29 mouse cellular contexts compared by ENCODE assay signal in genomic region chr2:154044743-154045142, GRCm38 (mm10). TPM values are rescaled to one million over a fixed set of nuclear protein-coding genes. Genes with fewer than 3 reads are reported as not detected.
DNase-seq lines count a peak whose midpoint lies in the region; ATAC-seq and TF ChIP-seq lines count a peak whose summit lies in the region.
"Had no signal": no experiment of that assay in that cellular context is flagged by ENCODE, and none has a peak within 500 bp of the region (broad histone marks: within the 10 kb centered on the region; RNA-seq: fewer than 3 reads in every experiment).

No protein-coding gene starts in this region.

- no peak overlapping the region for H3K27ac ChIP-seq in heart, embryonic 12.5 days (ENCODE audit: poor library complexity, severe bottlenecking)
- H3K27ac ChIP-seq in CH12.LX (ENCODE audit: insufficient read depth, low read depth): no peak overlapping the region
- H3K27ac ChIP-seq: embryonic facial prominence, embryonic 10.5 days; embryonic facial prominence, embryonic 12.5 days; forebrain, embryonic 13.5 days; forebrain, embryonic 15.5 days had no signal

- H3K4me3 ChIP-seq in heart, embryonic 12.5 days: no peak overlapping the region
- H3K4me3 ChIP-seq in CH12.LX (replicated peaks in 1 of 3; ENCODE audit: low read depth in 2 of 3, low read length in 2 of 3, poor library complexity in 1 of 3): no peak overlapping the region
- H3K4me3 ChIP-seq: embryonic facial prominence, embryonic 10.5 days; embryonic facial prominence, embryonic 12.5 days; forebrain, embryonic 13.5 days; forebrain, embryonic 15.5 days had no signal

- no peak for TF ChIP-seq CTCF in CH12.LX (conservative IDR thresholded peaks at IDR 0.05 in 1 of 2, IDR thresholded peaks at IDR 0.05 in 1 of 2; ENCODE audit: low read depth in 2 of 2, low read length in 2 of 2)

- H3K36me3 ChIP-seq in heart, embryonic 12.5 days: no peaks in the 10 kb centered on the region
- H3K36me3 ChIP-seq in CH12.LX (replicated peaks in 1 of 2; ENCODE audit: control insufficient read depth in 1 of 2, insufficient read depth in 1 of 2, low read length in 1 of 2): no peaks in the 10 kb centered on the region
- H3K36me3 ChIP-seq: embryonic facial prominence, embryonic 10.5 days; embryonic facial prominence, embryonic 12.5 days; forebrain, embryonic 15.5 days had no signal

- WGBS in heart, embryonic 12.5 days: 69% methylated on average over 3 of the region's 3 CpGs

- DNase-seq in heart, adult 11 months: peak; percentile 90
- DNase-seq in 416B (ENCODE audit: low read depth): peak; percentile 24
- DNase-seq in CH12.LX (ENCODE audit: extremely low read depth): peak; percentile 21
- no peak for DNase-seq in left cerebral cortex, adult 18-20 months (ENCODE audit: low spot score in 2 of 2)
- no peak for DNase-seq in left cerebral cortex, adult 11 months (ENCODE audit: low spot score)
- DNase-seq in kidney, adult 9 months: no peak
- DNase-seq: adrenal gland, adult 2 months; adrenal gland, postnatal 10 days; adrenal gland, postnatal 25 days; B cell, adult 2 months; cerebellum, adult 11 months; cerebellum, adult 18-20 months; cerebellum, adult 8-10 months; cerebellum, adult 9-11 months; cerebellum, postnatal 14 days; cerebellum, postnatal 36 days; forebrain, postnatal 0 days had no signal

- TF ChIP-seq RAD21 in CH12.LX (IDR thresholded peaks at IDR 0.05; ENCODE audit: low read depth, low read length): no peak

- H3K27me3 ChIP-seq in heart, embryonic 12.5 days (replicated peaks): no peaks in the 10 kb centered on the region
- H3K27me3 ChIP-seq in CH12.LX (replicated peaks): peaks cover 78% of the 10 kb centered on the region
- H3K27me3 ChIP-seq: embryonic facial prominence, embryonic 12.5 days; forebrain, embryonic 13.5 days; forebrain, embryonic 15.5 days had no signal

- no peaks in the 10 kb centered on the region for H3K9me3 ChIP-seq in heart, embryonic 12.5 days (replicated peaks)
- peaks cover 4% of the 10 kb centered on the region for H3K9me3 ChIP-seq in CH12.LX (replicated peaks; ENCODE audit: low read length)
- H3K9me3 ChIP-seq: embryonic facial prominence, embryonic 10.5 days; embryonic facial prominence, embryonic 12.5 days; forebrain, embryonic 13.5 days; forebrain, embryonic 15.5 days had no signal

- no peaks in the 10 kb centered on the region for H3K79me2 ChIP-seq in CH12.LX (replicated peaks; ENCODE audit: control insufficient read depth, extremely low read depth, insufficient read depth, poor library complexity, severe bottlenecking)

- no peaks in the 10 kb centered on the region for H3K4me1 ChIP-seq in heart, embryonic 12.5 days (replicated peaks)
- peaks cover 0 to 4% of the 10 kb centered on the region in 2 experiments; a peak in 1 of 4 replicates for H3K4me1 ChIP-seq in CH12.LX (ENCODE audit: control insufficient read depth in 1 of 2, insufficient read depth in 2 of 2)
- H3K4me1 ChIP-seq: embryonic facial prominence, embryonic 10.5 days; embryonic facial prominence, embryonic 12.5 days; forebrain, embryonic 13.5 days; forebrain, embryonic 15.5 days had no signal

- dilution Hi-C loops in CH12.LX (cut with MboI; ENCODE audit: extremely low pct_ligation_motif_present, extremely low pct_unique_long_range_greater_than_20kb, low sequenced_read_pairs): no loop called here

- no peak overlapping the region for H3K4me2 ChIP-seq in heart, embryonic 12.5 days
- no peak overlapping the region for H3K4me2 ChIP-seq in CH12.LX (ENCODE audit: insufficient read depth, low read depth, poor library complexity, severe bottlenecking)
- H3K4me2 ChIP-seq: embryonic facial prominence, embryonic 12.5 days; forebrain, embryonic 13.5 days; forebrain, embryonic 15.5 days had no signal

- no peak for ATAC-seq in heart, embryonic 12.5 days (ENCODE audit: insufficient number of reproducible peaks, low FRiP score)
- peak; percentile 46 for ATAC-seq in granulocyte monocyte progenitor cell, adult 5-6 weeks (replicated peaks; ENCODE audit: poor library complexity, severe bottlenecking)
- ATAC-seq: CD4-positive, CD25-positive, alpha-beta regulatory T cell, adult 4 months; forebrain, embryonic 13.5 days; forebrain, embryonic 15.5 days; forebrain, postnatal 0 days had no signal

- in situ Hi-C loops in CH12.LX (cut with MboI; ENCODE audit: low pct_ligation_motif_present, low pct_unique_long_range_greater_than_20kb, low sequenced_read_pairs): no loop called here

- TF ChIP-seq POLR2A in CH12.LX (IDR thresholded peaks at IDR 0.05; ENCODE audit: low read depth, low read length): no peak

- no peak overlapping the region for H3K9ac ChIP-seq in heart, embryonic 12.5 days
- no peak overlapping the region for H3K9ac ChIP-seq in CH12.LX (ENCODE audit: insufficient read depth, low read depth)
- H3K9ac ChIP-seq: embryonic facial prominence, embryonic 12.5 days; forebrain, embryonic 13.5 days; forebrain, embryonic 15.5 days; forebrain, postnatal 0 days had no signal

- peak; percentile 39 for TF ChIP-seq EP300 in CH12.LX (IDR thresholded peaks at IDR 0.05; ENCODE audit: low read length)

TF ChIP-seq in CH12.LX, 34 proteins besides CTCF, POLR2A, EP300 and RAD21:
- TF ChIP-seq GABPA (IDR thresholded peaks at IDR 0.05; ENCODE audit: insufficient replicate concordance, low read depth, low read length) (no peak), SIN3A (IDR thresholded peaks at IDR 0.05; ENCODE audit: low read length) (no peak), RCOR1 (conservative IDR thresholded peaks at IDR 0.05; ENCODE audit: low read depth, low read length) (no peak), SMC3 (IDR thresholded peaks at IDR 0.05; ENCODE audit: low read depth, low read length) (no peak), IRF4 (IDR thresholded peaks at IDR 0.05; ENCODE audit: low read depth, low read length) (peak; percentile 28; the same call in 1 of the 2 replicates), E2F4 (IDR thresholded peaks at IDR 0.05; ENCODE audit: insufficient replicate concordance, low read depth, low read length) (no peak), ZKSCAN1 (IDR thresholded peaks at IDR 0.05; ENCODE audit: borderline replicate concordance, low read depth, low read length) (no peak), ZNF384 (IDR thresholded peaks at IDR 0.05; ENCODE audit: low read depth, low read length) (no peak)

RNA-seq across cellular contexts. Expression of gene Bpifa2, which starts 36.7 kb away (rescaled TPM):
- not detected in 2 replicates for polyA plus RNA-seq in heart, embryonic 12.5 days (2016; fragmentation: Nextera tagmentation; extraction: Ambion mirVana)
- total RNA-seq in CH12.LX (2012; rRNA removed) (not detected in 2 replicates), CH12.LX (2014; rRNA removed) (not detected in 2 replicates)
- polyA plus RNA-seq in CH12.LX (2012; ENCODE audit: insufficient read length, low read depth): not detected in 2 replicates
- total RNA-seq in granulocyte monocyte progenitor cell, adult 5-6 weeks (2014; fragmentation: Nextera tagmentation): not detected in 2 replicates
- total RNA-seq in granulocyte monocyte progenitor cell, adult 5-6 weeks (2017): not detected in 2 replicates
- not detected for total RNA-seq in left cerebral cortex, adult 18-20 months (2021)
- total RNA-seq: ES-E14; forebrain, postnatal 0 days; MEL had no signal
- polyA plus RNA-seq: adrenal gland, adult 2 months; brain, embryonic 14.5 days; CD4-positive, CD25-positive, alpha-beta regulatory T cell, adult 4 months; cortical plate, adult 2 months; embryonic facial prominence, embryonic 10.5 days; embryonic facial prominence, embryonic 12.5 days; forebrain, embryonic 11.5 days; forebrain, embryonic 13.5 days; forebrain, embryonic 15.5 days; forebrain, postnatal 0 days had no signal

Comparison
In these comparisons a context has a peak if more than half of its experiments do, and no peak if none do; other contexts are left out.
1. DNase-seq: peak in heart, adult 11 months (single experiment), 416B (single experiment) and CH12.LX (single experiment); none in left cerebral cortex, adult 18-20 months (0 of 2), left cerebral cortex, adult 11 months (single experiment) and kidney, adult 9 months (single experiment).